Mouse (Mus musculus) intestine, embryonic 16.5 days (tissue): Measurements from ENCODE around the gene Tob1. TPM values are rescaled to one million over a fixed set of nuclear protein-coding genes. Genes with fewer than 3 reads are reported as not detected.

Source experiments
- ATAC-seq: fragments of 200-750 bp; cut with Nextera tagmentation; 2 replicates; pipeline ENCODE4 v1.8.0; 2017; ENCODE audit warnings: moderate TSS enrichment, moderate library complexity
- H3K27ac ChIP-seq: fragments of 300-500 bp; sonication (generic); 2 replicates; pipeline ENCODE4 v1.5.1; 2014; ENCODE audit warnings: mild to moderate bottlenecking, low read length
- H3K27me3 ChIP-seq: fragments of 300-500 bp; sonication (generic); replicated peaks from 2 replicates; pipeline ENCODE4 v1.6.1; 2014; ENCODE audit warnings: low read length, control low read depth, mixed read lengths; ENCODE audit not compliant: control insufficient read depth, insufficient read depth
- H3K36me3 ChIP-seq: fragments of 300-500 bp; sonication (generic); 2 replicates; pipeline ENCODE4 v1.6.1; 2014; ENCODE audit warnings: low read length, control low read depth; ENCODE audit not compliant: control insufficient read depth, insufficient read depth
- H3K4me1 ChIP-seq: fragments of 300-500 bp; sonication (generic); 2 replicates; pipeline ENCODE4 v1.6.1; 2014; ENCODE audit warnings: low read length, control low read depth, mixed read lengths; ENCODE audit not compliant: control insufficient read depth, insufficient read depth
- H3K4me2 ChIP-seq: fragments of 300-500 bp; sonication (generic); 2 replicates; pipeline ENCODE4 v1.6.1; 2014; ENCODE audit warnings: low read depth, low read length, control low read depth
- H3K4me3 ChIP-seq: fragments of 300-500 bp; sonication (generic); 2 replicates; pipeline ENCODE4 v1.5.1; 2014; ENCODE audit warnings: mild to moderate bottlenecking, low read length
- H3K9ac ChIP-seq: fragments of 300-500 bp; sonication (generic); 2 replicates; pipeline ENCODE4 v1.6.1; 2014; ENCODE audit warnings: low read depth, low read length
- H3K9me3 ChIP-seq: fragments of 300-500 bp; sonication (generic); 2 replicates; pipeline ENCODE4 v1.6.1; 2016; ENCODE audit warnings: low read length, control low read depth; ENCODE audit not compliant: control insufficient read depth
- WGBS: fragments of 180-500 bp; shearing (Covaris S2); extraction: QIAGEN DNeasy Blood & Tissue Kit; methylation state at CpG from one replicate; pipeline ENCODE4 v1.1.7; 2014; 5-methylcytosine and 5-hydroxymethylcytosine counted together
- polyA plus RNA-seq: library from polyadenylated mRNA; unstranded; fragments of >200 nt; fragmentation: Nextera tagmentation; extraction: Ambion mirVana; gene quantifications from 2 replicates; pipeline ENCODE4 v1.2.1, GENCODE M21; 2015

Gene Tob1
- polyA plus RNA-seq, 1 experiment from 2014 or later = 39.8 TPM

DNA sequence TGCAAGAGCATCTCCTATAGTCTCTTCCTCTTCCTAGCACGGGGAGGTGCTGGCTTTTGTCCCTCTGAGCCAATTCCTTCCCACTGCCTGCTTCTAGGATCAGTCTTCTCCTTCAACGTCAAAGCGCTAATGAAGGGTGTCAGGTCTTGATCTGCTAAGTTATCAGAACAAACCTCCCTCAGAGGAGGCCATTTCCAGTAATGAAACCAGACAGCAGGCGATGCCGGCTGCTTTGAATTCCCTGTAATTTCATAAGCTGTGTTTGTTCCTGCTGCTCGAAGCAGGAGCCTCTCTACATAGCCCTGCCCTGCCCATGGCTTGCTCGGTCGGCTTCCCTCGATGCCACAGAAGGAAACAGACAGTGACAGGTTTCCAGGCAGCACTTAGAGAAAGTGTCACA is 33.1 kb downstream of the Tob1 start:
- H3K36me3 ChIP-seq = no peaks in the 10 kb centered on the region
- no peak overlapping the region for H3K4me2 ChIP-seq
- H3K4me1 ChIP-seq = peaks cover 39% of the 10 kb centered on the region
- H3K27ac ChIP-seq = no peak overlapping the region
- no peak for ATAC-seq
- no peak overlapping the region for H3K4me3 ChIP-seq
- H3K9ac ChIP-seq = no peak overlapping the region
- H3K27me3 ChIP-seq = no peaks in the 10 kb centered on the region
- WGBS = 63% methylated on average over 9 of the region's 9 CpGs
- no peaks in the 10 kb centered on the region for H3K9me3 ChIP-seq

DNA sequence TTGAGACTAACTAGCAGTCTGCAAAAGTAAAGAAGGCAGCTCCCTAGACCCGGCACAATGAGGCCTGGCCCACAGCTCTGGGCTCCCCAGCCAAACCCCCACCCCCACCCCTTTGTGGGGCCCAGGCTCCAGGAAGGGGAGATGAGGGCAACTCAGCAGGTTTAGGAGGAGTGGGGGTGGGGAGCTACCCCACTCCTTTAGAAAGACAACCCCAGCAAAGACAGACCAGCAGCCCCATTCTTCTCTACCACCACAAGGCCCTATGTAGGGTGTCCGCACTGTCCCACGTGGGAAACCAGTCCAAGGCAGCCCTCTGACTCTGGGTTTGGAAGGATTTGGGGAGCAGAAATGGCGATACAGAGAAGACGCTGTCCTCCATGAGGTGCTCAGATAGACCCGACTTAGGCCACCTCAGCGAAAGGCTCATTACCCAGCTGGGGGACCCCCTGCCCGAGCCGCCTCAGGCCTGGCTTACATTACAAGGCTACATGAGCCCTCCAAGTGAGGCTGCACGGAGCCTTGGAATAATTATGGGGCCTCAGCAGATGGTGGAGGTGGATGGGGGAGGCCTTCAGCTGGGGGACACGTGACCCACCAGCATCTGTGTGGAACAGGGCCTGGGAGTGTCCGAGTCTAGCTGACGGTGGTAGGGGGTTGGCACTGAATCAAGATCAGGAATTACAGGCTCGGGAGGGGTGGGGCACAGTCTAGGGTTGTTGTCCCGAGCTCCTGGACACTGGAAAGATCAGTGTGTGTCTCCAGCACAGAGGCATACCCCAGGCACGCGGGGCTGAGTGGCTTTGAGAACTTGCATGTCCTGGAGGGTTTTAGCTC is 34.9 kb downstream of the Tob1 start, which contains the start of gene Wfikkn2:
Gene Wfikkn2 (minus strand): TSS at position 51 of the 834 bp plus-strand sequence.
- H3K4me2 ChIP-seq = no peak within 1 kb of the TSS
- no peaks in the 10 kb centered on the region for H3K9me3 ChIP-seq
- WGBS = 45% methylated on average over 17 of the region's 17 CpGs
- H3K9ac ChIP-seq = no peak within 1 kb of the TSS; the same call in 1 of the 2 replicates
- no peaks in the 10 kb centered on the region for H3K27me3 ChIP-seq
- peak; percentile 73 for ATAC-seq
- H3K4me3 ChIP-seq = no peak within 1 kb of the TSS
- no peaks in the 10 kb centered on the region for H3K36me3 ChIP-seq
- H3K4me1 ChIP-seq = peaks cover 34% of the 10 kb centered on the region
- H3K27ac ChIP-seq = peak within 1 kb of the TSS; percentile 37; the same call in 1 of the 2 replicates

DNA sequence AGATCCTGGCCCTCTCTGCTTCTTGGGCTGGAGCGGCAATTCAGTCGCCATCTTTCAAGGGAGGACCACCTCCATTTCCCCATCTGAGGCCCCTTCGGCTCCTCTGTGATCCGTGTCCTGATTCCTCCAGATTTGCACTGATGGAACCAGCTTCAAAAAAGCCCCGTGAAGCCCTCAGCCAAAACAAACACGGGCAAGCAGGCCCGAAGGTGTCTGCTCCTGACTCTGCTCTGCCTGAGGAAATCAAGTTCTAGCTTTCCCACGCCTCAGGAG is 35.5 kb downstream of the Tob1 start:
- ATAC-seq = no peak
- WGBS = 59% methylated on average over 8 of the region's 8 CpGs
- Histone ChIP-seq H3K4me3 (no peak overlapping the region), H3K4me2 (no peak overlapping the region), H3K36me3 (no peaks in the 10 kb centered on the region), H3K27me3 (no peaks in the 10 kb centered on the region), H3K27ac (peak overlapping the region; percentile 37; the same call in 1 of the 2 replicates), H3K9me3 (no peaks in the 10 kb centered on the region), H3K9ac (no peak overlapping the region), H3K4me1 (peaks cover 34% of the 10 kb centered on the region)

DNA sequence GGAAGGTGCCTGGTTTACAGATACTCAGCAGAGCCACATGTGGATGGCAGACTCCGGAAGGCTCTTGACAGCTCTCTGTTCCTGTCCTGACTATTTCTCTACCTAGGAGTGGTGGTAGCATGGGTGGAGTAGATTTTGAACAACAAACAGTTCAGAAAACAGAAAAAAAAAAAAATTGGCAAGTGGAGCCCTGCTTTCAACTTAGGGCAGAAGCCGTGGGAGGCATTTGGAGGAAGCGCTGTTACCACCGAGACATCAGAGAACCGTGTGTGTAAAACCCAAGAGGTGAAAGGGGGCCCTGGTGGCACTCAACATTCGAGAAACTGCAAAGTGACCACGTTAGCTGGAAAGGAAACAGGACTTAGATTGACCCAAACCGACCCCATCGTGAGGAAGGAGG is 41.9 kb downstream of the Tob1 start:
- no peaks in the 10 kb centered on the region for H3K27me3 ChIP-seq
- H3K36me3 ChIP-seq = no peaks in the 10 kb centered on the region
- no peak overlapping the region for H3K4me3 ChIP-seq
- H3K27ac ChIP-seq = no peak overlapping the region
- H3K4me1 ChIP-seq = no peaks in the 10 kb centered on the region; the same call in 1 of the 2 replicates
- 79% methylated on average over 9 of the region's 9 CpGs for WGBS
- H3K9me3 ChIP-seq = no peaks in the 10 kb centered on the region
- no peak overlapping the region for H3K9ac ChIP-seq
- ATAC-seq = no peak
- H3K4me2 ChIP-seq = no peak overlapping the region

DNA sequence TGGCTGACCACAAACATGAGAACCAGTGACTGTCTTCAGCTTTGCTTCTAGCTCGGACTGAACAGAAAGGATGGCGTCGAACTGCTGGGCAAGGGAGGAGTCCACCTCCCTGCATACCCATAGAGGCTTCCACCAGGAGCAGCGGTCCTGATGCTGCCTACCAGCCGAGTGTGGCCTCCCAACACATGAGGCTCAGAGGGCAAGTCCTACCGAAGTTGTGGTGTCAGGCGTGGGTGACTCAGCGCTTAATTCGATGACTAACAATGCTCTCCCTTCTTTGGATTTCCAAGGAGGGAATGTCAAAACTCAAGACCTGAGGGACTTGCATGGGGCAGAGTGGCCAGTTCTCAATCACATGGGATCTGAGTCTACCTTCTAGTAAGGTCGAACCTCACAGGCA is 42.4 kb downstream of the Tob1 start:
- H3K27me3 ChIP-seq = no peaks in the 10 kb centered on the region
- H3K9me3 ChIP-seq = no peaks in the 10 kb centered on the region
- no peak overlapping the region for H3K9ac ChIP-seq
- no peak overlapping the region for H3K4me2 ChIP-seq
- H3K4me1 ChIP-seq = no peaks in the 10 kb centered on the region; the same call in 1 of the 2 replicates
- H3K27ac ChIP-seq = no peak overlapping the region
- no peak for ATAC-seq
- no peak overlapping the region for H3K4me3 ChIP-seq
- WGBS = 88% methylated on average over 10 of the region's 10 CpGs
- H3K36me3 ChIP-seq = no peaks in the 10 kb centered on the region

DNA sequence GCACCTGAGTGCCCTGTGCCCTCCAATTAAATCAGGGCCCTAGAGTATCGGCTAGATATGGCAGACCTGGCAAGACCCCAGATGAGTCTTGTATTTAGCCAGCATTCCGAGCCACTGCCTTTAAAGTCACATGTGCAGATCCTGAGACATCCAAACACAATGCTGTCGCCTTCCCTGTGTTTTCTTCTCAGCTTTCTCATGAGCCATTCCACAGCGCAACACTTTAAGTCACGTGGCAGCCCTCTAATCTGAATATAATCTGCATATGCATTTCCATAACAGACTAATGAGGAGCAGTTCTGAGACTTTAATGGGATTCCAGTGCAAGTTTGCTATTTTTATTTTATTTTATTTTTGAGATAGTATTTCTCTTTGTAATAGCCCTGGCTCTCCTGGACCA is 44.5 kb downstream of the Tob1 start:
- no peak overlapping the region for H3K4me2 ChIP-seq
- no peak overlapping the region for H3K4me3 ChIP-seq
- H3K4me1 ChIP-seq = no peaks in the 10 kb centered on the region; the same call in 1 of the 2 replicates
- no peak for ATAC-seq
- no peak overlapping the region for H3K9ac ChIP-seq
- H3K27ac ChIP-seq = no peak overlapping the region
- no peaks in the 10 kb centered on the region for H3K36me3 ChIP-seq
- H3K27me3 ChIP-seq = no peaks in the 10 kb centered on the region
- H3K9me3 ChIP-seq = no peaks in the 10 kb centered on the region
- WGBS = 74% methylated on average over 5 of the region's 5 CpGs

DNA sequence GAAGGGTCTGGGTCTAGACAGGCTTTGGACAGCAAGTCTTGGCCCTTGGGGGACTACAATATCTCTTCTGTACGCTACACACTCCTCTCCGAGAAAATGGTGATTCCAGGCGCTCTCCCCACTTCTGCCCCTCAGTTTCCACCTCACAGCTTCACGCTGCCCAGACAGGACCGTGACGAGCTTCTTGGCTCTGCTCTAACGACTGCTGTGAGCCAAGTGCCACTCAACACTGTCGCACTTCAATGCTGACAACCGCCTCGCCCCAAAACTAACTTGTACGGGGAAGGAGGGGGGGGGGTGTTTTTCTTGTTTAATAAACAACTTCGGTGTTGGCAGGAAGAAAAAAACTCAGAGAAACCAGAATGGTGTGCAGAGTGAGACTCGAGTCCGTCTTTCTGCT is 46.7 kb downstream of the Tob1 start:
- 74% methylated on average over 14 of the region's 14 CpGs for WGBS
- Histone ChIP-seq H3K27ac (no peak overlapping the region), H3K4me2 (no peak overlapping the region)

DNA sequence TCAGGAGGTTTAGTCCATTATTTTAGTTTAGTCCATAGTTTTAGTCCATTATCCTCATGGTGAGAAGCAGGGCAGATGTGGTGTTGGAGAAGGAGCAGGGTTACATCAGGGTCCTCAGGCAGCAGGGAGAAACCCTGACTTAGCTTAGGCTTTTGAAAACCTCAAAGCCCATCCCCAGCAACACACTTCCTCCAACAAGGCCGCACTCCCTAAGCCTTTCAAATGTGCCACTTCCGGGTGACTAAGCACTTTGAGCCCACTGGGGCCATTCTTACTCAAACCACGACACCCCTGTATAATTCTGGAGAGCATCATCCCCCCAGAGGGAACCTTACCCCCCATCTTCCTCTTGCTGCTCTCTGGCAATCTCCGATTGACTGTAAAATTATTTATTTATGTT is 48.6 kb downstream of the Tob1 start:
- no peak for ATAC-seq
- WGBS = 76% methylated on average over 4 of the region's 4 CpGs

More for the DNA sequence above, 46.7 kb downstream of the Tob1 start:
- no peaks in the 10 kb centered on the region for H3K9me3 ChIP-seq
- no peaks in the 10 kb centered on the region; the same call in 1 of the 2 replicates for H3K4me1 ChIP-seq
- H3K36me3 ChIP-seq = no peaks in the 10 kb centered on the region
- no peak for ATAC-seq
- H3K27me3 ChIP-seq = no peaks in the 10 kb centered on the region
- H3K4me3 ChIP-seq = no peak overlapping the region
- no peak overlapping the region for H3K9ac ChIP-seq

DNA sequence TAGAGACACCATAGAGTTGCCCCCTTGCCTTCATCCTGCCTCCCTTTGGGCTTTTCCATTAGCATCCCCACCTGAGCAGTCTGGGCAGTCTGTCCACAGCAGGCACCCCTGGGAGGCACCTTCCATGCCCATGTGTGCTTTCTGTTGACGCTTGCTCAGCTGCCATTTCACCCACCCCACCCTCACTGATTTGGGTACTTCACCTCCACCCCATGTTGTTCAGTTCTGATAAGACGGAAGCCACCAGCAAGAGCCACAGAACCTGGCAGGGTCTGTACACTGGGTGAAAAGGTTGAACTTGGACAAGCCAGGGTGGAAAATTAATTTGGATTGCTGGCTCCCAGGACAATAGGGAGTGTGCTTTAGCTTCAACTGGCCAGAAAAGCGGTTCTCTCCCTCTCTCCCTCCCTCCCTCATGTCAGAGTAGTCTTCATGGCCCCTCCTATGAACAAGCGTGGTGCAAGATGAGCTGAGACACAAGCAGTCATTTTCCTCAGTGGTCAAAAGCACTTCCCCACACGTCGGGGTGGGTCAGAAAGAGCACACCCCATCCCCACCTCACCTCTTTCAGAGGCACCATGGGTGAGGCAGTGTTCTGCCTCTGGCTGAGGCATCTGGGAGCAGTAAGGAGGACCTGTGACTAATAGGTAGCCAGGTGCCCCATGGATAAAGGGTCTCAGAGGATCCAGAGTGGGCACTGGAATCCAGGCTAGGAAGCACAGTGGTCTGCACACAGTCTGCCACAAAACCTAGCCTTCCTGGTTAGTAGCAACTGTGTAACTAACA is 50.5 kb downstream of the Tob1 start:
- no peak overlapping the region for H3K4me3 ChIP-seq

More for the DNA sequence above, 48.6 kb downstream of the Tob1 start:
- Histone ChIP-seq H3K4me1 (no peaks in the 10 kb centered on the region; the same call in 1 of the 2 replicates), H3K9ac (no peak overlapping the region), H3K9me3 (no peaks in the 10 kb centered on the region), H3K4me2 (no peak overlapping the region), H3K4me3 (no peak overlapping the region), H3K27ac (no peak overlapping the region), H3K36me3 (no peaks in the 10 kb centered on the region), H3K27me3 (no peaks in the 10 kb centered on the region)

More for the DNA sequence above, 50.5 kb downstream of the Tob1 start:
- no peak overlapping the region for H3K27ac ChIP-seq
- no peaks in the 10 kb centered on the region for H3K36me3 ChIP-seq
- 68% methylated on average over 6 of the region's 6 CpGs for WGBS
- no peaks in the 10 kb centered on the region for H3K27me3 ChIP-seq
- H3K9me3 ChIP-seq = no peaks in the 10 kb centered on the region
- H3K4me1 ChIP-seq = peaks cover 8% of the 10 kb centered on the region
- no peak overlapping the region for H3K4me2 ChIP-seq
- H3K9ac ChIP-seq = no peak overlapping the region
- peak; percentile 59 for ATAC-seq
